Mouse (Mus musculus) limb, embryonic 15.5 days (tissue): ENCODE results near the gene Sdc3. TPM values are rescaled to one million over a fixed set of nuclear protein-coding genes. Genes with fewer than 3 reads are reported as not detected.
A peak's percentile ranks its signal among the peaks of the same experiment; 100 is the strongest.

Experiments used
- ATAC-seq: fragments of 200-750 bp; cut with Nextera tagmentation; 2 replicates; pipeline ENCODE4 v1.8.0; 2017; ENCODE audit warnings: low read depth, moderate TSS enrichment; ENCODE audit not compliant: insufficient number of reproducible peaks, low FRiP score, low TSS enrichment
- H3K27ac ChIP-seq: fragments of 300-500 bp; sonication (generic); 2 replicates; pipeline ENCODE4 v1.5.1; 2015; ENCODE audit warnings: moderate library complexity, mild to moderate bottlenecking, inconsistent platforms
- H3K27me3 ChIP-seq: fragments of 300-500 bp; sonication (generic); 2 replicates; pipeline ENCODE4 v1.6.1; 2015; ENCODE audit warnings: inconsistent platforms
- H3K36me3 ChIP-seq: fragments of 300-500 bp; sonication (generic); 2 replicates; pipeline ENCODE4 v1.6.1; 2015; ENCODE audit warnings: inconsistent platforms
- H3K4me1 ChIP-seq: fragments of 300-500 bp; sonication (generic); 2 replicates; pipeline ENCODE4 v1.6.1; 2015; ENCODE audit warnings: inconsistent platforms
- H3K4me2 ChIP-seq: fragments of 300-500 bp; sonication (generic); 2 replicates; pipeline ENCODE4 v1.6.1; 2015; ENCODE audit warnings: mild to moderate bottlenecking, inconsistent platforms
- H3K4me3 ChIP-seq: fragments of 300-500 bp; sonication (generic); 2 replicates; pipeline ENCODE4 v1.5.1; 2015; ENCODE audit warnings: mild to moderate bottlenecking, inconsistent platforms
- H3K9ac ChIP-seq: fragments of 300-500 bp; sonication (generic); 2 replicates; pipeline ENCODE4 v1.6.1; 2015; ENCODE audit warnings: inconsistent platforms
- H3K9me3 ChIP-seq: fragments of 300-500 bp; sonication (generic); 2 replicates; pipeline ENCODE4 v1.6.1; 2016; ENCODE audit warnings: inconsistent platforms
- WGBS: fragments of 180-500 bp; shearing (Covaris S2); methylation state at CpG from one replicate; pipeline ENCODE4 v1.1.7; 2015; 5-methylcytosine and 5-hydroxymethylcytosine counted together
- polyA plus RNA-seq: library from polyadenylated mRNA; unstranded; fragments of >200 nt; fragmentation: Nextera tagmentation; extraction: Ambion mirVana; gene quantifications from 2 replicates; pipeline ENCODE4 v1.2.1, GENCODE M21; 2015

Sdc3 gene
- polyA plus RNA-seq, 1 experiment from 2014 or later, result 39.4 TPM

DNA sequence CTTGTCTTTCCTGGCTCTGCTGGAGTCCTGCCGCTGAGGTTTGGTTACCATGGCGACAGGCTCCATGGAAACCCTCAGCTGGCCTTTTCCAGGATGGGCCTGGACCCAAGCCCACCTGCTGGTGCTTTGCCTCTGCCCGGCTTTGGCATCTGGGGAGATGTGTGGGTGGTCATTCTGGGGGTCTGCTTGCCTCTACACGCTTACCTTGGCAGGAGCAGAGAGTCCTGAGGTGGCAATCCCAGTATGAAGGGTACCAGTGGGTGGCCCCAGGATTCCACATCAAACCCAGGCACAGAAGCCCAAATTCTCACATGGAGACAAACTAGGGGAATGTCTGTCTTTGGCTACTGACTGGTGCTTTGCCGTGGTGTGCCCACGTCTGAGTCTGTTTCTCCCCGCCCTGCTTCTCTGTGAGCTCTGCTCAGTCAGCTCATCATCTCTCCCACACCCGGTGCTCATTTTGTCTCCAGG, 73.6 kb downstream of the Sdc3 start:
- Histone ChIP-seq H3K36me3 (no peaks in the 10 kb centered on the region), H3K4me1 (peaks cover 35% of the 10 kb centered on the region), H3K4me2 (no peak overlapping the region), H3K27ac (peak overlapping the region; percentile 43; the same call in 1 of the 2 replicates), H3K9ac (no peak overlapping the region), H3K27me3 (peaks cover 32% of the 10 kb centered on the region), H3K4me3 (no peak overlapping the region), H3K9me3 (no peaks in the 10 kb centered on the region)
- WGBS, result 23% methylated on average over 8 of the region's 8 CpGs
- no peak for ATAC-seq

DNA sequence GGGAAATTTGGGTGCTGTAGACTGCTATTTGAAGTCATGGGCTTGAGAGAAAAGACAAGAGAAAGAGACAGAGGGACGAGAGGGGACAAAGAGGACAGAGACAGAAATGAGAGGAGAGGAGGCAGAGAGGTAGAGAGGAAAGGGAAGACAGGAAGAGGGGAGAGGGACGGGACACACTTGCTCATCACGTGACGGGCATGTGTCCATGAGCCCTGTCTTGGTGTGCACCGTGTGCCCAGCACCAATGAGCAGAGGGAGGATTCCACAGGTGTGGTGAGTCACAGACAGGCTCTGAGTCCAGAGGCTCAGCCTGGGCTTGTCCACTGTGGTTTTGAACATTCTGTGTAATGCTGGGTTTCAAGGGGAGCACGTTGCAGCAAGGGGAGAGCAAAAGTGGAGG, 75.6 kb downstream of the Sdc3 start:
- Histone ChIP-seq H3K4me2 (no peak overlapping the region), H3K27me3 (peaks cover 16% of the 10 kb centered on the region), H3K36me3 (no peaks in the 10 kb centered on the region), H3K9me3 (no peaks in the 10 kb centered on the region), H3K27ac (no peak overlapping the region), H3K4me3 (no peak overlapping the region), H3K9ac (no peak overlapping the region), H3K4me1 (peaks cover 19% of the 10 kb centered on the region)
- ATAC-seq, result no peak
- WGBS, result 70% methylated on average over 6 of the region's 6 CpGs

GRCm38 (mm10) chr4:130868803-130869202, 76.5 kb downstream of the Sdc3 start:
- peaks cover 19% of the 10 kb centered on the region for H3K4me1 ChIP-seq
- H3K27me3 ChIP-seq, result peaks cover 16% of the 10 kb centered on the region; the same call in 1 of the 2 replicates
- WGBS, result 52% methylated on average over 5 of the region's 5 CpGs
- H3K4me2 ChIP-seq, result no peak overlapping the region
- no peak overlapping the region for H3K4me3 ChIP-seq
- H3K9me3 ChIP-seq, result no peaks in the 10 kb centered on the region
- no peak overlapping the region for H3K27ac ChIP-seq
- no peak overlapping the region for H3K9ac ChIP-seq
- H3K36me3 ChIP-seq, result no peaks in the 10 kb centered on the region
- no peak for ATAC-seq

- H3K27me3 ChIP-seq, result peaks cover 5% of the 10 kb centered on the region; the same call in 1 of the 2 replicates
- no peak overlapping the region for H3K4me2 ChIP-seq
- no peaks in the 10 kb centered on the region for H3K36me3 ChIP-seq
- 53% methylated on average over 11 of the region's 11 CpGs for WGBS
- H3K9me3 ChIP-seq, result no peaks in the 10 kb centered on the region
- ATAC-seq, result no peak
- H3K4me3 ChIP-seq, result no peak overlapping the region
- H3K9ac ChIP-seq, result no peak overlapping the region
- peaks cover 19% of the 10 kb centered on the region for H3K4me1 ChIP-seq
- H3K27ac ChIP-seq, result no peak overlapping the region
These were observed 80.1 kb downstream of the Sdc3 start for GRCm38 (mm10) chr4:130872414-130872813.

DNA sequence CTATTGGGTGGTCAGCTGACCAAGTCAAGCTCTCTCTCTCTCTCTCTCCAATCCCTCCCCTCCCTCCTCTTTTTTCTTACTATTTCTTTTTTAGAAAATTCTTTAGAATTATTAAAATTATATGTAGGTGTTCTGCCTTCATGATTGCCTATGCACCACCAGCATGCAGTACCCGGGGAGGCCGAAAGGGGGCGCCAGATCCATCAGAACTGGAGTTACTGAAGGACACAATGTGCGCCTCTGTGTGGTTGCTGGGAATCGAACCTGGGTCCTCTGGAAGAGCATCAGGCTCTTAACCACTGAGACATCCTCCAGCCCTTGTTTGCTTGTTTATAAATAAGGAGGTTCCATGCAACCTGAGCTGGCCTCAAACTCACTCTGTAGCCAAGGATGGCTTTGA, 81.1 kb downstream of the Sdc3 start:
- H3K9ac ChIP-seq, result no peak overlapping the region
- no peak overlapping the region for H3K4me2 ChIP-seq
- peaks cover 27% of the 10 kb centered on the region for H3K4me1 ChIP-seq
- no peak overlapping the region for H3K27ac ChIP-seq
- H3K9me3 ChIP-seq, result no peaks in the 10 kb centered on the region
- H3K36me3 ChIP-seq, result no peaks in the 10 kb centered on the region
- WGBS, result 80% methylated on average over 5 of the region's 5 CpGs
- H3K27me3 ChIP-seq, result peaks cover 2% of the 10 kb centered on the region; the same call in 1 of the 2 replicates
- no peak for ATAC-seq
- no peak overlapping the region for H3K4me3 ChIP-seq

- Histone ChIP-seq H3K27me3 (peaks cover 2% of the 10 kb centered on the region; the same call in 1 of the 2 replicates), H3K9ac (no peak overlapping the region)
These were observed 82.3 kb downstream of the Sdc3 start for GRCm38 (mm10) chr4:130874601-130875000.

More at GRCm38 (mm10) chr4:130874601-130875000, 82.3 kb downstream of the Sdc3 start:
- Histone ChIP-seq H3K4me2 (peak overlapping the region; percentile 26; the same call in 1 of the 2 replicates), H3K27ac (no peak overlapping the region), H3K9me3 (no peaks in the 10 kb centered on the region), H3K4me3 (no peak overlapping the region), H3K4me1 (peaks cover 38% of the 10 kb centered on the region), H3K36me3 (no peaks in the 10 kb centered on the region)
- WGBS, result 10% methylated on average over 10 of the region's 10 CpGs
- ATAC-seq, result no peak

Other genes starting within 250 kb of the Sdc3 start
- gene Nkain1, start 218.4 kb upstream of the Sdc3 start, polyA plus RNA-seq, result 0.79 and 0.97 TPM in 2 replicates
- gene Pum1, start 129.2 kb upstream of the Sdc3 start, polyA plus RNA-seq, result 75.6 and 79.4 TPM in 2 replicates
- 59.7 and 67.1 TPM in 2 replicates for gene Laptm5, start 120.6 kb downstream of the Sdc3 start, polyA plus RNA-seq
- gene Matn1, start 151.8 kb downstream of the Sdc3 start, polyA plus RNA-seq, result 153 and 161 TPM in 2 replicates